Mouse (Mus musculus): ENCODE results near the gene Gc. TPM values are rescaled to one million over a fixed set of nuclear protein-coding genes. Genes with fewer than 3 reads are reported as not detected.

Gene Gc
- polyA plus RNA-seq (2012; rRNA removed), result 0.35 and 1.2 TPM in 2 replicates

DNA sequence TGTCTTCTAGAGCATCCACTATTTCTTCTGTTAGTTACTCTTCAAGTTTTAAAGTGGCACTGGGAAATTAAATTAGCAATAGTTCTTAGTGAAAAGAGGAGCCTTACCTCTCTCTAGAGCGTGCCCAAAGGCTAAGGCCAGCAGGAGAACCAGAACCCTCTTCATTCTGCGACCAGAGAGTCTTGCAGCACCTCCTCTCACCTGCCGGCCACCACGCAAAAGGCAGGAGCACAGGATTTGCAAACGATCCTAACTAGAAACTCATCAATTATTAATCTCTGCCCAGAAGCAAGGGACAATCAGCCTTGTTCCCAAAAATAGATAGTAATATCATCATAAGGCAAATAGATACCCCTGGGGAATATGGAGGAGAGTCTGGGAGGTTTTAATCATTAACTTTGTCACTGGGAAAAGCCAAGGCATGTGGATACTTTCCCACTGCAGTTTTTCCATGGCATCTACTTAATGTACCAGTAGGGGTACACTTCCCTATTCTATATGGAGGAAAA, at the start of gene Gc:
Gene Gc (minus strand): TSS at position 345 of the 509 bp plus-strand sequence.

Other genes starting within 250 kb of the Gc start
- gene Npffr2, start 69.5 kb upstream of the Gc start, polyA plus RNA-seq (2012; rRNA removed), result 0.10 TPM in 1 of 2 replicates, not detected in the other

Measured in ovary, adult 2 months (tissue).